Mouse (Mus musculus) heart, postnatal 0 days (tissue): ENCODE data around the gene Sh2d3c. TPM values are rescaled to one million over a fixed set of nuclear protein-coding genes. Genes with fewer than 3 reads are reported as not detected.

Experiments
- ATAC-seq: fragments of 200-750 bp; cut with Nextera tagmentation; 2 replicates; pipeline ENCODE4 v1.8.0; 2017; ENCODE audit warnings: low read depth, moderate number of reproducible peaks, moderate library complexity; ENCODE audit not compliant: insufficient read depth
- DNase-seq: peaks from one replicate; pipeline ENCODE4 v3.0.0-alpha.2; 2016; ENCODE audit warnings: low spot score
- H3K27ac ChIP-seq: fragments of 300-500 bp; sonication (generic); 2 replicates; pipeline ENCODE4 v1.5.1; 2014; ENCODE audit warnings: low read depth, mild to moderate bottlenecking
- H3K27me3 ChIP-seq: fragments of 300-500 bp; sonication (generic); 2 replicates; pipeline ENCODE4 v1.6.1; 2014; ENCODE audit warnings: low read length, mixed read lengths; ENCODE audit not compliant: control insufficient read depth, insufficient read depth
- H3K36me3 ChIP-seq: fragments of 300-500 bp; sonication (generic); replicated peaks from 2 replicates; pipeline ENCODE4 v1.6.1; 2014; ENCODE audit warnings: low read length, mixed read lengths; ENCODE audit not compliant: control insufficient read depth, insufficient read depth
- H3K4me1 ChIP-seq: fragments of 300-500 bp; sonication (generic); 2 replicates; pipeline ENCODE4 v1.6.1; 2014; ENCODE audit warnings: antibody characterized with exemption; ENCODE audit not compliant: control insufficient read depth, insufficient read depth
- H3K4me2 ChIP-seq: fragments of 300-500 bp; sonication (generic); 2 replicates; pipeline ENCODE4 v1.6.1; 2014; ENCODE audit warnings: low read depth, mild to moderate bottlenecking, low read length, moderate library complexity
- H3K4me3 ChIP-seq: fragments of 300-500 bp; sonication (generic); 2 replicates; pipeline ENCODE4 v1.5.1; 2014; ENCODE audit warnings: low read depth, low read length
- H3K9ac ChIP-seq: fragments of 300-500 bp; sonication (generic); replicated peaks from 2 replicates; pipeline ENCODE4 v1.6.1; 2014; ENCODE audit warnings: low read depth, low read length, mixed read lengths
- H3K9me3 ChIP-seq: fragments of 300-500 bp; sonication (generic); replicated peaks from 2 replicates; pipeline ENCODE4 v1.6.1; 2016; ENCODE audit warnings: low read length; ENCODE audit not compliant: control insufficient read depth
- CTCF ChIP-seq: IDR thresholded peaks from 2 replicates; pipeline ENCODE4 v1.5.1; 2016; ENCODE audit warnings: antibody characterized with exemption, control low read depth, low read depth
- EP300 ChIP-seq: IDR thresholded peaks from 2 replicates; pipeline ENCODE4 v1.6.1; 2016; ENCODE audit warnings: antibody characterized with exemption, low read depth
- WGBS: fragments of 180-500 bp; shearing (Covaris S2); extraction: QIAGEN DNeasy Blood & Tissue Kit; methylation state at CpG from one replicate; pipeline ENCODE4 v1.1.7; 2014; 5-methylcytosine and 5-hydroxymethylcytosine counted together
- polyA plus RNA-seq: library from polyadenylated mRNA; unstranded; fragments of >200 nt; fragmentation: Nextera tagmentation; extraction: Ambion mirVana; gene quantifications from 2 replicates; pipeline ENCODE4 v1.2.1, GENCODE M21; 2015
- total RNA-seq: library from RNA; depleted of rRNA; stranded (reverse); fragments of >200 nt; gene quantifications from 2 replicates; pipeline ENCODE4 v1.2.3, GENCODE M21; 2014; ENCODE audit warnings: low replicate concordance

Sh2d3c gene
- total and polyA plus RNA-seq, 2 experiments from 2014 or later: 17.0 to 24.2 TPM

DNA sequence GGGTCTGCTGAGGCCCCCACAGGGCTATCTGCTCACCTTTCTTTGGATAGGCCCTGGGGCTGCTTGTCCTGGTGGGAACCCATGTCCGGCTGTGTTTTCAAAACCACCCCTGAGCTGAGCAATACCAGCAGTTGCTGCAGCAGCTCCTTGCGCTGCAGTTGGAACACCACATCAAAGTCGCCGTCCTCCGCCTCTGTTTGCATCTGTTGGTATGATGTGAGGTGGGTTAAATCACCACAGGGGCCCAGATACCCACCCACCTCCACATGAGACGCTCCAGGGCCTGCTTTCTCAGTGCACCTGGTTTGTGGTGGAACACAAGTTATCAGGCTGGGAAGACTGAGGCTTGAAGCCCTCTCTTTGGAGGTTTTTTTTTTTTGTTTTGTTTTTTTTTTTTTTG lies 57.2 kb downstream of the Sh2d3c start:
- Histone ChIP-seq H3K9ac (no peak overlapping the region), H3K27me3 (no peaks in the 10 kb centered on the region), H3K9me3 (no peaks in the 10 kb centered on the region), H3K36me3 (0 out of 2 replicates have a peak, but pooled peaks cover 3% of the 10 kb centered on the region), H3K4me1 (peaks cover 6% of the 10 kb centered on the region; the same call in 1 of the 2 replicates), H3K4me3 (no peak overlapping the region), H3K4me2 (no peak overlapping the region), H3K27ac (no peak overlapping the region)
- no peak for ATAC-seq
- WGBS: 83% methylated on average over 6 of the region's 6 CpGs
- no peak for DNase-seq
- TF ChIP-seq EP300: no peak
- TF ChIP-seq CTCF: no peak

DNA sequence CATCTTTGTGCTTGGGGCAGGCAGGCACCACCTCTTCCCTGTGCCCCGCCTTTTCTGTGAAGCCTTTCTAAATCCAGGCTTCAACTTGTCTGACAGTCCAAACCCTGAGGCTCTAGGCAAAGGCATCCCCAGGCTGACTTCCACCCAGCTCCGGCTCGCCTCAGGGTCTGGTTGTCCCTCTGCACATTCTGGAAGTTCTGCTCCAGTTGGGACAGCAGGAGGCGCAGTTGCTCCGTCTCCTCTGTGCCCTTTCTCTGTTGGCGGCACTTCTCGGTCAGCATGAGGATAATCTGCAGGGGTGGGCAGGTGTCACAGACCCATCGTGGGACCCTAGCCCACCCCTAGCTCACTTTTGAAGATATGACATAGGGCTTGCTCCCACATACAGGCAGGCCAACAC lies 58.3 kb downstream of the Sh2d3c start:
- TF ChIP-seq CTCF: peak; percentile 95
- no peak for TF ChIP-seq EP300
- no peaks in the 10 kb centered on the region for H3K27me3 ChIP-seq
- H3K9me3 ChIP-seq: no peaks in the 10 kb centered on the region
- H3K4me2 ChIP-seq: no peak overlapping the region
- H3K36me3 ChIP-seq: 0 out of 2 replicates have a peak, but pooled peaks cover 3% of the 10 kb centered on the region
- ATAC-seq (peak; percentile 9; the same call in 1 of the 2 replicates), DNase-seq (peak; percentile 75)
- no peak overlapping the region for H3K9ac ChIP-seq
- H3K4me1 ChIP-seq: peaks cover 9% of the 10 kb centered on the region
- H3K27ac ChIP-seq: no peak overlapping the region
- 6% methylated on average over 8 of the region's 8 CpGs for WGBS
- no peak overlapping the region for H3K4me3 ChIP-seq

DNA sequence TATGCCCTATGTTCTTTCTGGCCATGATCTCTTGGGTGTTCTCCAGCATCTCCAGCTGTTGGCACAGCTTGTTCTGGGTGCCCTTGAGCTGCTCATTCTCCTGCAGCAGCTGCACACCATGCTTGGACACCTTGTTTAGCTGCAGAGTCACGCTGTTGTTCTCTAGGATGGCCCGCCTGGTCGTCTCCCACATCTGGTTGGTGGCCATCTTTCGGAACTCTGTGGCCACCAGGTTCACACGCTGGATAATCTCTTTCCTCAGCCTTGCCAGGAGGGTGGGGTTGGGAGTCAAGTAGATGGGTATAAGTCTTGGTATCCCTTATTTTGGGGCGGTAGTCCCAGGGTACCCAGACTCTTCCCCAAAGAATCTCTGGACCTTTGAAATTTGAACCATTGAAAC lies 58.9 kb downstream of the Sh2d3c start:
- Histone ChIP-seq H3K4me3 (no peak overlapping the region), H3K27ac (no peak overlapping the region), H3K27me3 (no peaks in the 10 kb centered on the region), H3K9me3 (no peaks in the 10 kb centered on the region), H3K4me1 (peaks cover 10% of the 10 kb centered on the region), H3K4me2 (no peak overlapping the region), H3K36me3 (0 out of 2 replicates have a peak, but pooled peaks cover 3% of the 10 kb centered on the region), H3K9ac (no peak overlapping the region)
- ATAC-seq (no peak), DNase-seq (no peak)
- WGBS: 84% methylated on average over 6 of the region's 6 CpGs
- TF ChIP-seq EP300: no peak

DNA sequence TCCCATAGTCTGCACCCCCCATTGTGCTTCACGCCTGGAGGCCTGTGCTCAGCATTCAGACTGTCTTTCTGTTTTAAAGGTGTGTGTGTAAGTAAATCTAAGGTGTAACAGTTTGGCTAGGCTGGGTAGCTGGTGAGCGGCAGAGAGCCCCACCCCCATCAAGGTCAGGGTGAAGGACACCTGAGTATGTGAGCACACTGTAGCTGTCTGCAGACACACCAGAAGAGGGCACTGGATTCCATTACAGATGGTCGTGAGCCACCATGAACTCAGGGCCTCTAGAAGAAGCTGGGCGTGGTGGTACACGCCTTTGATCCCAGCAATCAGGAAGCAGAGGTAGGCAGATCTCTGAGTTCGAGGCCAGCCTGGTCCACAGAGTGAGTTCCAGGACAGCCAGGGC lies 60.9 kb downstream of the Sh2d3c start:
- ATAC-seq (no peak), DNase-seq (no peak)
- no peaks in the 10 kb centered on the region for H3K9me3 ChIP-seq
- H3K9ac ChIP-seq: no peak overlapping the region
- no peak overlapping the region for H3K4me3 ChIP-seq
- H3K27me3 ChIP-seq: no peaks in the 10 kb centered on the region
- no peak for TF ChIP-seq CTCF
- TF ChIP-seq EP300: no peak
- 72% methylated on average over 6 of the region's 6 CpGs for WGBS
- no peak overlapping the region for H3K4me2 ChIP-seq
- H3K27ac ChIP-seq: no peak overlapping the region
- 0 out of 2 replicates have a peak, but pooled peaks cover 3% of the 10 kb centered on the region for H3K36me3 ChIP-seq
- H3K4me1 ChIP-seq: peaks cover 4% of the 10 kb centered on the region

GRCm38 (mm10) chr2:32784048-32784681 lies 63.3 kb downstream of the Sh2d3c start, which contains the start of gene Cfap157:
Cfap157 (minus strand) TSS chr2:32784428.
- peak within 1 kb of the TSS; percentile 29; the same call in 1 of the 2 replicates for H3K4me2 ChIP-seq

More at GRCm38 (mm10) chr2:32784048-32784681, 63.3 kb downstream of the Sh2d3c start, which contains the start of gene Cfap157:
- Histone ChIP-seq H3K4me1 (peaks cover 4% of the 10 kb centered on the region), H3K36me3 (no peaks in the 10 kb centered on the region), H3K4me3 (no peak within 1 kb of the TSS), H3K27ac (peak within 1 kb of the TSS; percentile 46; the same call in 1 of the 2 replicates), H3K9me3 (no peaks in the 10 kb centered on the region), H3K27me3 (no peaks in the 10 kb centered on the region), H3K9ac (no peak within 1 kb of the TSS)
- DNase-seq: peak; percentile 78
- ATAC-seq: peak; percentile 76
- TF ChIP-seq EP300 (no peak), CTCF (no peak)
- 51% methylated on average over 4 of the region's 4 CpGs for WGBS
